Mouse (Mus musculus): ENCODE data around the gene Ccser1.
A peak's percentile ranks its signal among the peaks of the same experiment; 100 is the strongest.
"Not testable (repeated sequence)": the region's sequence is repeated elsewhere in the genome, so short reads cannot be mapped to it uniquely, and the experiment has no call there.

Ccser1 gene

GRCm38 (mm10) chr6:61225302-61225701 is 45.2 kb downstream of the Ccser1 start:
- DNase-seq: no peak

- DNase-seq: no peak
These were observed 50.1 kb downstream of the Ccser1 start for GRCm38 (mm10) chr6:61230058-61230718.

- no peak for DNase-seq
These were observed 52.9 kb downstream of the Ccser1 start for GRCm38 (mm10) chr6:61233060-61233459.

DNA sequence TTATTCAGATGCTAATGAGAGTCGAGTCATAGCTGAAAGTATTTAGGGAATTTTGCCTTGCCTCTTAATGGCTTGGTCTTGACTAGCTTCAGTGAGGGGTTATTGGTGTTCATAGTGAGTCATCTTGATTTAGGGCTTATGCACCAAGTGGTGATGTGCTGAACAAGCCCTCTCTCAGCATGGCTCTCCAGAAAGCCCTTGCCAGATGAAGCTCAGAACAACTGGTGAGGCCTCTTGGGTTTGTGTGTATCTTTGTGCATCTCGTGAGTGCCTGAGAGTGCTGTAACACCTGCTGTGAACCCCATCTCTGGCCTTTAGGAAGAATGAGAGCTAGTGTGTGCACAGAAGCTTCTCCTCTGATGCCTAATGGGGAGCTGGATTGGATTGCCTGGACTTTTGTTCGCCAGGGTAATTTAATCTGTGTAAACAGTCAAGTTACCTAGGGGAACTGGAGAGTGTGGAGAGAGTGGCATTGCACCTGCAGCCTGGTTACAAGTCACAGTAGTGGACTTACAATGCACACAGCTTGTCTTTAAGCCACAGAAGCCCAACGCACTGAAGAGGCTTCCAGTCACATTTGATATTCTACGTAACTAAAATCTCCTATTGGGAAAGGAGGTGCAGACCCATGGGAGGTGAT is 53.5 kb downstream of the Ccser1 start:
- DNase-seq: peak; percentile 4 to 36

GRCm38 (mm10) chr6:61240618-61241017 is 60.5 kb downstream of the Ccser1 start:
- DNase-seq: no peak

DNA sequence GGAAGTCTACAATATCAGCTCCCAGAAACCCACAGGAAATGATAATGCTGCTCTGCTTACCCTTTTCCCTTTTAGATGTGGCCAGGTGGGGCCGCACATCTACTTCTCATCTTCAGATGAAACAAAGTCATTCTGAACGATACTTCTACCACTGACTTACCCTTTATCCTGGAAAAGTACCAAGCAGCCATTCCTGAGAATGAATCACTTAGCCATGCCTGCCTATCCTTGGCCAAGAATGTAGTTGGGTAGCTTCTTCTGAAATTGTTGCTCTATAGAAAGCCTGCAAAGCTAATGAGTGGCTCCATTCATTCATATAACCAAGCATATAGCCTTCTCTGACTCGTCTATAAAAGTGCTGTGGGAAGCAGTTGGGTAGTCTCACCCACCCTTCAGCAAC is 62.4 kb downstream of the Ccser1 start:
- no peak for DNase-seq

DNA sequence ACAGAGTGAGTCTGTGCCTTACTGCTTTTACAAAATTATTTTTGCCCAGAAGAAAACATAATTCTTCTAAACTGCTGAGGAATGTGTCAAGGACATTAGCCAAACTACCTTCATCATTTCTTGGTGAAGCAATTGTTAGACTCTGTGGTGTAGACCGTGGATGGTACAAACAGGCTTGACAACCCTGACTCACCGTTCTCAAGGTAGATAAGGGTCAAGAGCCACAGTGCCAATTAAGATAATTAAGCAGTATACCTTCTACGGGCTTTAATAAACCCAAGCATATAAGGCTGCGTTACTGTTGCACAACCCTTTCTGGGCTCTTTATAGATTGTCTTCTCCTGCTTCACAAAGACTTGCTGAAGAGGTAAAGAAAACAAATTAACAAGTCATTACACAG is 66.4 kb downstream of the Ccser1 start:
- DNase-seq: no peak

DNA sequence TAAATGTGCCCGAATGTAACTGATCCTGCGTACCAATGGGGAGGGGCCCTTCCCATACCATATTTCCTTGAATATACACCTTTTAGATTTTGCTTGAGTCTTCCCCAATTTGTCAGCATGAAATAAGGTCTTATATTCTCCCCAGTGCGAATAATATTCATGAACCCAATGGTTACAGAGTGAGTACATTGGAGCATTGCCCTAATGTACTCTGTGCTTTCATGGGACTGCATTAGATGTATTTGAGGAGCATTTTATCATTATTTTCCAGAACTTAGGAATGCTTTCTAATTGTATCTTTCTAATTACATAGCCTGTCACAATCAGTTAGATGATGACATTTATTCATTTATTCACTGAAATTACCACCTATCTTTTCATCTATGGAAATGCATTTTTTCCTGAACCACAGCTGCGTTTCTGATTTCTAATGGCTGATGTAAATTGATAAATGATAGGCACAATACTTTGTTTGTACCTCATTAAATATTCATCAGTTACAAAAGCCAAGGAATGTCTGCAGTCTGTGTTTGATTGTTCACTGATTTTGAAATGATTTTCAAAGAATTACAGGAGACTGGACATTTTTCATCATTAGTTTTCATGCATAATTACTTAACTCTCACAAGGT is 67.8 kb downstream of the Ccser1 start:
- no peak for DNase-seq

GRCm38 (mm10) chr6:61248700-61249099 is 68.6 kb downstream of the Ccser1 start:
- no peak for DNase-seq

DNA sequence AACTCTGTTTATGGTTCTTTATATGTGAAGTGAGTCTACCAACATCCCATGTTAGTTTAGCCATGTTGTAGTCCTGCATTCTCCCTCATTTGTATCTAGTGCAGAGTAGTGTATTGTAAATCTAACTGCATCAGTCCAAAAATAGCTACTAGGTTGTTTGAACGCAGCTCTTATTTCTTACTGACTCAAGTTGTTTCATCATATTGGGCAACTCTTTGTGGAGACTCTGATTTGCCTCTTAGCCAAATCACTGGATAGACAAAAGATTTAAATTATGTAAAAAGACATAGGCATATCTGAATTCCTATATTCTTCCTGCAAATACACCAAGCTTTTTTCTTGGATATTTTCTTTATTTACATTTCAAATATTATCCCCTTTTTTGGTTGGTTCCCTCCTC is 71.1 kb downstream of the Ccser1 start:
- DNase-seq: no peak

DNA sequence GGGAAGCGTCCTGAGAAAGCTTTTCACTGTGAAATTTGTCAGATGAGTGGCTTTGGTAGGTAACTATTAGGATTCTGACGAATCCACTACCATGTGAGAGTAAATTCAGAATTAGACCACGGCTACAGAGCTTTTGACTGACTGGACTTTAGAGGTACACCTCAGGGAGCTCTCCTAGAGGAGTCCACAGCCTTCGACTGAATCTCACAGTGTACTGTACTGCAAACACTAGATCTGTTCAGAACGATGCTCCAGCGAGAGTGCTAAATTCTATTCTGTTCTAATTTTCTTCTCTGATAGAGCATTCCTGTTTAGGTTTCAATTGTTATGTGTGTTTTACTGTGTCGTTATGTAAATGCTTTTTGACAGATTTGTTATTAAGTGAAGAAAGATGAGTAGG is 72.8 kb downstream of the Ccser1 start:
- DNase-seq: no peak

DNA sequence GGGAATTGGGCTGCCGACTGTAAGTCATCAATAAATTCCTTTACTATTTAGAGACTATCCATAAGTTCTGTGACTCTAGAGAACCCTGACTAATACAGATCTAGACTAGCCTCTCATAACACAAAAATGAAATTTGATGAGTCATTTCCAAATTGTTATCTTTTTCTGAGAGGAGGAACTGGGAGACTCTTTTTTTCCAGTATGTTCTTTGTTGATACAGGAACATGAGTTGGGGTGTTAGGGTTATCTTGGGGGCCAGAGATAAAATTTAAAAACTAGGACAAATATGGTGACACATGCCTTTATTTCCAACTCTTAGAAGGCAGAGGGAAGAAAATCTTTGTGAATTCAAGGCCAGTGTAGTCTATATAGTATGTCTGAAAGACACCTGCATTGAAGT is 75.8 kb downstream of the Ccser1 start:
- not testable (repeated sequence) for DNase-seq

DNA sequence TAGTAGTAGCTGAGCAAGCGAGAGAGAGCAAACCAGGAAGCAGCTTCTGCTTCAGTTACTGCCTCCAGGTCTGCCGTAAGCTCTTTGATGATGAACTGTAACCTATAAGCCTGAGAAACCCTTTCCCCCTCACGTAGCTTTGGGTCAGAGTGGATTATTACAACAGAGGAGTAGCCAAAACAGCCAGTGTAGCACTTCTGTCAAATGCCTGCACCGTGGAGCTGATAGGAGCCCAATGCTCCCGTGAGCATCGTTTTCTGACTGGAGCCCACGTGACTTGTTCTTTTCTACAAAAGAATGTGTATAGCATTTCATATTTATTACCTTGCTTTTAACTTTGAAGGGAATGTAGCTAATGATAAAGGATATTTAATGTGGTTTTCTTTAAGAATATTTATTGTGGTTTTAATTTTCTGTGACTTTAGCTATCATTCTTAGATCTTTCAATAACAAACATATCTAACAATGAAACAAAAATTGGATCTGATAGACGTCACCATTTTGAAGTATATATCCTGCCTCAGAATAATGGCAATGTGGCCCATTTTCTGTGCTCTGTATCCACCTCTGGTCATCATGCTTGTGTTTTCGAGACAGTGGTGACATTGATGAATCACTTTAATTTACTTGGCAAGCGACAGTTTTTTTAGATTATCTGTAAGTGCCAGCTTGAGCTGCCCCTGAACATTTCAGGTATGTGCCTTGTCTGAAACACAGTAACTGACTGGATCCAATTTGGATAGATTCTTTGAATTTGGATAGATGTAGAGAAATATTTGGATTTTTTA is 78.9 kb downstream of the Ccser1 start:
- no peak for DNase-seq

DNA sequence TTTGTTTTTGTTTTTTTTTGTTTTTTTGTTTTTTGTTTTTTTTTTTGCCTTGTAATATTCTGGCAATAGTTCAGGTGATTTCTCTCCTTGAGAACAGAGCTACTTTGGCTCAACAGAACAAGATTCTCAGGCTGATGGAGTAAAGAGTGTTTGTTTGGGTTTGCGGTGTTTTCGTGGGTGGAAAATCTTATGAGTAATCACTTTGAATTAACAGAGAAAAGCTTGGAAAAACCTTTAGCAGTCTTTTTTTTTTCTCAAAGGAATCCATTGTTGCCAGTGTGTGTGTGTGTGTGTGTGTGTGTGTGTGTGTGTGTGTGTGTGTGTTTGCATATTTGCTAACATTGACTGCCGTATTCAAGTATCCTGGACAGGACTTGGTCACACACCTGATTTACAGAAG is 81.3 kb downstream of the Ccser1 start:
- DNase-seq: no peak

DNA sequence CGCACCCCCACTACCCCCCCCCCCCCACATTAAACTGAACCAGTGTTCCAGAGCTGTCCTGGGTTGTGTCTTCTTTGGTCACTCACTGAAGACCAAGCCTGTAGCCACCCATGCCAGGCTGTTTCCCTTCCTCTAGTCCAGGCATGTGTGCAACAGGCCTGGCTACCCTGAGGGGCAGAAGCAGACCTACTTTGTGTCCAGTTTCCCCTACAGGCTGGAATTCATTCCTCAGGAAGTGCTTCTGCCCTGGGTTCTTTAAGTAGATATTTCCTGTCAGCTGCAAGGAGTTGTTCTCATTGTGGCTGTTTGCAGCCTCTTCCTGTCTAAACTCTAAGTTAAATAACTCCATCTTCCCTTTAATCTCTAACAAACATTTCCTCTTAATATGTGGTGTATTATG is 82.3 kb downstream of the Ccser1 start:
- DNase-seq: no peak

GRCm38 (mm10) chr6:61263291-61263690 is 83.2 kb downstream of the Ccser1 start:
- DNase-seq: no peak

DNA sequence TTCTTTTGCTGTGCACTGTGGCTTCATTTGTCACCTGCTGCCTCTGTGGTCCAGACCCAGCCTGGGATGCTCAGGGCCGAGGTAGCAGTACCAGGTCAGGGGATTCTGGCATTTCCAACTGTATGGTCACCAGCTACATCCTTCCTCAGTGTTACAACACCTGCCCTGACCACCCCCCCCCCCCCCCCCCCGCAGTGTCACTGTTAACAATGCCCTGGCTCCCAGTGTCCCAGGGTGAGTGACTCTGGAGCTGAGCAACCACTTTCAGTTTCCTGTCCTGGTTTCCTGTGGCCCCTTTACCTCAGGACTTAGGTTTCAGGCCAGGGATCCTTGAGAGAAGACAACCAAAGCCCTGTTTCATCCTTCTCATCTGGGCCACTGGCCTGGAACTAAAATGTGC is 90.9 kb downstream of the Ccser1 start:
- no peak for DNase-seq

DNA sequence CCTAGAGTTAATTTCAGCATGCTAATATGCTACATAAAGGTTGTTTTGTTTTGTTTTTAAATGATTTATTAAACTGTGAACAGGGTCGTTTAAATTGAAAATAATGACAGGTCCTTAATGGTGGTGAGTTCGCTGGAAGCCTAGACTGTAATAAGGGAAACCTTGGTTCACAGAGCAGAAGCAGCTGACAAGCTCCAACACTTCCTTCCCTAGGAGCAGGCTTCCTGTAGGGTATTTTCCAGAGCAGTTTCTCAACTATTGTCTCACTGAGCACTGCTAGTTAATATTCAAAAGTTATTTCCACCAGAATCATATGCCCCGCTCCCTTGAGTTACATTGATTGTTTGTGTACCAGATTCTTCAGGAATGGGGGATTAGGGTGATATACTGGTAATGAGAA is 93.3 kb downstream of the Ccser1 start:
- no peak for DNase-seq

GRCm38 (mm10) chr6:61279506-61279905 is 99.4 kb downstream of the Ccser1 start:
- peak in 1 of 2 experiments; percentile 8 for DNase-seq

GRCm38 (mm10) chr6:61292927-61293326 is 112.8 kb downstream of the Ccser1 start:
- no peak for DNase-seq

DNA sequence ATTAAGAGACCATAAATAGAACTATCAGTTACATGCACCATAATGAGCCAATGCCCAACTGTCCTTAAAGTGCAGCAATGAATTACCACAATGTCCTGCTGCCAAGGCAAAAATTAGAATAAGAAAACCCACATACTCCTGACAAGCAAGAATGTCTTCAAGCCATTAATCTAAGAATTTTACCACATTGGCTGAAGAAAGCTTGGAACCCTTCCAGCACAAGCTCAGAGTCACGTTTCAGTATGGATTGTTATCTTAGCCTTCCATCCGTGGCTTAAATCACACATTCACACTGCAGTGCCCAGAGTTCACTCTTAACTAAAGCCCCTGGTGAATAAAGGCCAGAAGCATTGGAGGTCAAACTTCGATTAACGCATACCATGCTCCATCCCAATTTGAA is 115.4 kb downstream of the Ccser1 start:
- no peak for DNase-seq

DNA sequence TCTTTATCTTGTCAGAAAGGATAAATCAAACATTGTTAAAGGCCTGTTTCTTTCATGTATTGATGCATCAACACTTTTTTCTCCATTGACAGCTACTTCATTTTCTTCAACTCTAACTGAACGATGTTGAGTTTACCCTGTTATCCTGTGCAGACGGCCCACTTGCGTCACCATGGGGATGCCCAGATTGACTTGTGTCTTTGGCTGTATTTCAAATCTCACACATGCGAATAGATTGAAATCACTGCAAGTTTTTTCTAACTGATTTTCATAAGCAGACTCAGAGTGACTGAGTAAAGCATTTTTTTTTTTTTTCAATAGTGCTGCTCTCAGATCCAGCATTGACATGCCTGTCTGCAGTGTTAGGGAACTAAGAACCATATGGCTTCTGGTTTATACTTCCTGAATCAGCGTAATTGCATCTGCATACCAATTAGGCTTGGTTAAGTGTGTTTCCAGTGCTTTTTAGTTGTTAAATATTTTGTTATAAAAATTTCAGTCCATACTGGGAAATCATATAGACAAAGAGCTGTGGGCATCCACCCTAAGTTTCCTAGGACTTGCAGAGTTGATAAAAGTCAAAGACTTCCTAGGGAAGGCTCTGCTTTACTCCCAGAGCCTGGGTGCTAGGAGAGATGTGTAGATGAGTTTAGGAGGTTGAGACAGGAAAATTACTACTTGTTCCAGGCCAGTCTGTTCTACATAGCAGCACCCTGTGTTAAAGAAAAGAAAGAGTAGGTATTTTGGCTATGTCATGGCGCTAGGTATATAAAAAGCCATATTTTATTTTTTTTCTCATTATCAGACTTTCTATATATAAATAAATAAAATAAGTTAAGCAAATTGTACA is 116.3 kb downstream of the Ccser1 start:
- no peak for DNase-seq

GRCm38 (mm10) chr6:61300441-61300840 is 120.3 kb downstream of the Ccser1 start:
- DNase-seq: no peak

Data from lung, adult 18-20 months (tissue).